Mouse (Mus musculus): Measurements from ENCODE around the gene Itga2. TPM values are rescaled to one million over a fixed set of nuclear protein-coding genes. Genes with fewer than 3 reads are reported as not detected.

Itga2 gene
- total and polyA plus RNA-seq, 3 experiments, result not detected

- in situ Hi-C loops (cut with MboI; ENCODE audit: low pct_ligation_motif_present, low pct_unique_long_range_greater_than_20kb, low sequenced_read_pairs) (no loop called here), dilution Hi-C loops (cut with MboI; ENCODE audit: extremely low pct_ligation_motif_present, extremely low pct_unique_long_range_greater_than_20kb, low sequenced_read_pairs) (no loop called here)
- no peak for DNase-seq (ENCODE audit: extremely low read depth)
- Histone ChIP-seq H3K36me3 (replicated peaks in 1 of 2; ENCODE audit: control insufficient read depth in 1 of 2, insufficient read depth in 1 of 2, low read length in 1 of 2) (no peaks in the 10 kb centered on the region), H3K9ac (ENCODE audit: insufficient read depth, low read depth) (no peak overlapping the region), H3K27me3 (replicated peaks) (no peaks in the 10 kb centered on the region), H3K4me3 (replicated peaks in 1 of 3; ENCODE audit: low read depth in 2 of 3, low read length in 2 of 3, poor library complexity in 1 of 3) (no peak overlapping the region), H3K9me3 (replicated peaks; ENCODE audit: low read length) (no peaks in the 10 kb centered on the region), H3K4me1 (ENCODE audit: control insufficient read depth in 1 of 2, insufficient read depth in 2 of 2) (peaks cover 0 to 6% of the 10 kb centered on the region in 2 experiments; a peak in 2 of 4 replicates), H3K79me2 (replicated peaks; ENCODE audit: control insufficient read depth, extremely low read depth, insufficient read depth, poor library complexity, severe bottlenecking) (no peaks in the 10 kb centered on the region), H3K27ac (ENCODE audit: insufficient read depth, low read depth) (no peak overlapping the region), H3K4me2 (ENCODE audit: insufficient read depth, low read depth, poor library complexity, severe bottlenecking) (no peak overlapping the region)
- no peak for TF ChIP-seq MAFK (IDR thresholded peaks at IDR 0.05; ENCODE audit: insufficient replicate concordance, low read length)
- no peak for TF ChIP-seq UBTF (IDR thresholded peaks at IDR 0.05; ENCODE audit: low read depth, low read length)
- TF ChIP-seq JUN (IDR thresholded peaks at IDR 0.05; ENCODE audit: insufficient read depth, low read depth, low read length), result no peak
- no peak for TF ChIP-seq RCOR1 (conservative IDR thresholded peaks at IDR 0.05; ENCODE audit: low read depth, low read length)
- TF ChIP-seq ZC3H11A (IDR thresholded peaks at IDR 0.05; ENCODE audit: low read depth, low read length), result no peak
- no peak for TF ChIP-seq NELFE (IDR thresholded peaks at IDR 0.05; ENCODE audit: low read depth, low read length)
- TF ChIP-seq E2F4 (IDR thresholded peaks at IDR 0.05; ENCODE audit: insufficient replicate concordance, low read depth, low read length), result no peak
- no peak for TF ChIP-seq MXI1 (IDR thresholded peaks at IDR 0.05; ENCODE audit: low read depth, low read length)
- TF ChIP-seq ELF1 (IDR thresholded peaks at IDR 0.05; ENCODE audit: low read depth, low read length), result no peak
- TF ChIP-seq POLR2A (IDR thresholded peaks at IDR 0.05; ENCODE audit: low read depth, low read length), result no peak
- TF ChIP-seq IRF4 (IDR thresholded peaks at IDR 0.05; ENCODE audit: low read depth, low read length), result no peak
- no peak for TF ChIP-seq JUND (conservative IDR thresholded peaks at IDR 0.05; ENCODE audit: low read depth, low read length)
- TF ChIP-seq MYC (IDR thresholded peaks at IDR 0.05; ENCODE audit: low read depth, low read length), result no peak
These were observed 83.0 kb downstream of the Itga2 start for GRCm38 (mm10) chr13:114848945-114849344.

GRCm38 (mm10) chr13:114845804-114846203 is 86.1 kb downstream of the Itga2 start:
- no peaks in the 10 kb centered on the region for H3K9me3 ChIP-seq (replicated peaks; ENCODE audit: low read length)
- no peak for DNase-seq (ENCODE audit: extremely low read depth)
- no peak overlapping the region for H3K27ac ChIP-seq (ENCODE audit: insufficient read depth, low read depth)
- H3K79me2 ChIP-seq (replicated peaks; ENCODE audit: control insufficient read depth, extremely low read depth, insufficient read depth, poor library complexity, severe bottlenecking), result no peaks in the 10 kb centered on the region
- no peaks in the 10 kb centered on the region for H3K27me3 ChIP-seq (replicated peaks)
- H3K4me3 ChIP-seq (replicated peaks in 1 of 3; ENCODE audit: low read depth in 2 of 3, low read length in 2 of 3, poor library complexity in 1 of 3), result no peak overlapping the region
- H3K9ac ChIP-seq (ENCODE audit: insufficient read depth, low read depth), result no peak overlapping the region
- H3K36me3 ChIP-seq (replicated peaks in 1 of 2; ENCODE audit: control insufficient read depth in 1 of 2, insufficient read depth in 1 of 2, low read length in 1 of 2), result no peaks in the 10 kb centered on the region
- H3K4me1 ChIP-seq (ENCODE audit: control insufficient read depth in 1 of 2, insufficient read depth in 2 of 2), result peaks cover 6 to 9% of the 10 kb centered on the region in 2 experiments
- TF ChIP-seq CHD1 (IDR thresholded peaks at IDR 0.05; ENCODE audit: low read depth, low read length), result no peak
- no peak for TF ChIP-seq HCFC1 (IDR thresholded peaks at IDR 0.05; ENCODE audit: low read depth, low read length)
- no peak for TF ChIP-seq UBTF (IDR thresholded peaks at IDR 0.05; ENCODE audit: low read depth, low read length)
- no peak for TF ChIP-seq PAX5 (IDR thresholded peaks at IDR 0.05; ENCODE audit: low read length)
- no peak for TF ChIP-seq POLR2AphosphoS2 (IDR thresholded peaks at IDR 0.05; ENCODE audit: low read depth, low read length)
- TF ChIP-seq RCOR1 (conservative IDR thresholded peaks at IDR 0.05; ENCODE audit: low read depth, low read length), result no peak
- no peak for TF ChIP-seq NELFE (IDR thresholded peaks at IDR 0.05; ENCODE audit: low read depth, low read length)
- no peak for TF ChIP-seq SIN3A (IDR thresholded peaks at IDR 0.05; ENCODE audit: low read length)
- TF ChIP-seq CHD2 (IDR thresholded peaks at IDR 0.05; ENCODE audit: low read length), result no peak
- TF ChIP-seq MAZ (IDR thresholded peaks at IDR 0.05; ENCODE audit: low read depth, low read length), result no peak
- TF ChIP-seq ZC3H11A (IDR thresholded peaks at IDR 0.05; ENCODE audit: low read depth, low read length), result no peak
- no peak for TF ChIP-seq E2F4 (IDR thresholded peaks at IDR 0.05; ENCODE audit: insufficient replicate concordance, low read depth, low read length)
- no peak for TF ChIP-seq USF1 (IDR thresholded peaks at IDR 0.05; ENCODE audit: low read depth, low read length)
- TF ChIP-seq ZMIZ1 (IDR thresholded peaks at IDR 0.05; ENCODE audit: low read depth, low read length), result no peak
- no peak for TF ChIP-seq TBP (conservative IDR thresholded peaks at IDR 0.05; ENCODE audit: low read depth, low read length)
- H3K4me2 ChIP-seq (ENCODE audit: insufficient read depth, low read depth, poor library complexity, severe bottlenecking), result no peak overlapping the region
- dilution Hi-C loops (cut with MboI; ENCODE audit: extremely low pct_ligation_motif_present, extremely low pct_unique_long_range_greater_than_20kb, low sequenced_read_pairs) (no loop called here), in situ Hi-C loops (cut with MboI; ENCODE audit: low pct_ligation_motif_present, low pct_unique_long_range_greater_than_20kb, low sequenced_read_pairs) (no loop called here)
